Mouse (Mus musculus) lung, embryonic 14.5 days (tissue): ENCODE results near the gene Btbd9. TPM values are rescaled to one million over a fixed set of nuclear protein-coding genes. Genes with fewer than 3 reads are reported as not detected.

Experiments
- ATAC-seq: fragments of 200-750 bp; cut with Nextera tagmentation; 2 replicates; pipeline ENCODE4 v1.8.0; 2017; ENCODE audit warnings: mild to moderate bottlenecking, moderate TSS enrichment, moderate library complexity; ENCODE audit not compliant: insufficient read depth
- DNase-seq: peaks from one replicate; pipeline ENCODE4 v3.0.0-alpha.2; 2015
- H3K27ac ChIP-seq: fragments of 300-500 bp; sonication (generic); 2 replicates; pipeline ENCODE4 v1.5.1; 2014; ENCODE audit warnings: low read depth, mild to moderate bottlenecking, moderate library complexity
- H3K27me3 ChIP-seq: fragments of 300-500 bp; sonication (generic); 2 replicates; pipeline ENCODE4 v1.6.1; 2014; ENCODE audit warnings: low read length, control low read depth; ENCODE audit not compliant: insufficient read depth
- H3K36me3 ChIP-seq: fragments of 300-500 bp; sonication (generic); 2 replicates; pipeline ENCODE4 v1.6.1; 2014; ENCODE audit warnings: control low read depth; ENCODE audit not compliant: insufficient read depth
- H3K4me1 ChIP-seq: fragments of 300-500 bp; sonication (generic); 2 replicates; pipeline ENCODE4 v1.6.1; 2014; ENCODE audit warnings: antibody characterized with exemption, control low read depth; ENCODE audit not compliant: insufficient read depth
- H3K4me2 ChIP-seq: fragments of 300-500 bp; sonication (generic); 2 replicates; pipeline ENCODE4 v1.6.1; 2014; ENCODE audit warnings: mild to moderate bottlenecking
- H3K4me3 ChIP-seq: fragments of 300-500 bp; sonication (generic); 2 replicates; pipeline ENCODE4 v1.5.1; 2014; ENCODE audit warnings: low read depth, low read length
- H3K9ac ChIP-seq: fragments of 300-500 bp; sonication (generic); 2 replicates; pipeline ENCODE4 v1.6.1; 2014
- H3K9me3 ChIP-seq: fragments of 300-500 bp; sonication (generic); 2 replicates; pipeline ENCODE4 v1.6.1; 2016; ENCODE audit warnings: low read depth, low read length, control low read depth
- CTCF ChIP-seq: IDR thresholded peaks from 2 replicates; pipeline ENCODE4 v1.5.1; 2016; ENCODE audit warnings: antibody characterized with exemption, low read depth
- WGBS: fragments of 180-500 bp; shearing (Covaris S2); extraction: QIAGEN DNeasy Blood & Tissue Kit; methylation state at CpG from one replicate; pipeline ENCODE4 v1.1.7; 2014; 5-methylcytosine and 5-hydroxymethylcytosine counted together
- polyA plus RNA-seq: library from polyadenylated mRNA; unstranded; fragments of >200 nt; fragmentation: Nextera tagmentation; extraction: Ambion mirVana; gene quantifications from 2 replicates; pipeline ENCODE4 v1.2.1, GENCODE M21; 2014

The Btbd9 gene
- polyA plus RNA-seq, 1 experiment from 2014 or later: 51.8 TPM

GRCm38 (mm10) chr17:30182063-30182462 is 394.2 kb downstream of the Btbd9 start:
- WGBS: 53% methylated on average over 2 of the region's 2 CpGs
- DNase-seq: no peak
- no peak for TF ChIP-seq CTCF

GRCm38 (mm10) chr17:30181554-30181953 is 394.7 kb downstream of the Btbd9 start:
- Histone ChIP-seq H3K9ac (no peak overlapping the region), H3K9me3 (no peaks in the 10 kb centered on the region), H3K36me3 (peaks cover 8% of the 10 kb centered on the region; the same call in 1 of the 2 replicates), H3K4me2 (no peak overlapping the region), H3K27me3 (no peaks in the 10 kb centered on the region), H3K27ac (no peak overlapping the region), H3K4me1 (no peaks in the 10 kb centered on the region), H3K4me3 (no peak overlapping the region)
- no peak for DNase-seq
- WGBS: 71% methylated on average over 4 of the region's 4 CpGs
- no peak for ATAC-seq
- no peak for TF ChIP-seq CTCF

More at GRCm38 (mm10) chr17:30182063-30182462, 394.2 kb downstream of the Btbd9 start:
- Histone ChIP-seq H3K4me1 (0 out of 2 replicates have a peak, but pooled peaks cover 1% of the 10 kb centered on the region), H3K27ac (no peak overlapping the region), H3K9me3 (no peaks in the 10 kb centered on the region), H3K4me3 (no peak overlapping the region), H3K9ac (no peak overlapping the region), H3K36me3 (peaks cover 8% of the 10 kb centered on the region; the same call in 1 of the 2 replicates), H3K27me3 (no peaks in the 10 kb centered on the region), H3K4me2 (no peak overlapping the region)
- ATAC-seq: no peak

GRCm38 (mm10) chr17:30180197-30180596 is 396.1 kb downstream of the Btbd9 start:
- H3K27me3 ChIP-seq: no peaks in the 10 kb centered on the region
- 92% methylated on average over 6 of the region's 6 CpGs for WGBS
- ATAC-seq: no peak
- TF ChIP-seq CTCF: no peak
- no peak overlapping the region for H3K9ac ChIP-seq
- no peaks in the 10 kb centered on the region for H3K9me3 ChIP-seq
- H3K36me3 ChIP-seq: peaks cover 8% of the 10 kb centered on the region; the same call in 1 of the 2 replicates
- H3K4me2 ChIP-seq: no peak overlapping the region
- no peak overlapping the region for H3K4me3 ChIP-seq
- no peak overlapping the region for H3K27ac ChIP-seq
- no peaks in the 10 kb centered on the region for H3K4me1 ChIP-seq
- no peak for DNase-seq

- DNase-seq (no peak), ATAC-seq (no peak)
- no peak overlapping the region for H3K4me2 ChIP-seq
- no peak for TF ChIP-seq CTCF
- no peak overlapping the region for H3K27ac ChIP-seq
- WGBS: 94% methylated on average over 1 of the region's 1 CpGs
- no peak overlapping the region for H3K9ac ChIP-seq
- no peaks in the 10 kb centered on the region for H3K9me3 ChIP-seq
- no peak overlapping the region for H3K4me3 ChIP-seq
- H3K27me3 ChIP-seq: no peaks in the 10 kb centered on the region
- H3K4me1 ChIP-seq: no peaks in the 10 kb centered on the region
- H3K36me3 ChIP-seq: peaks cover 8% of the 10 kb centered on the region; the same call in 1 of the 2 replicates
Observed at GRCm38 (mm10) chr17:30178402-30178801, 397.9 kb downstream of the Btbd9 start.

GRCm38 (mm10) chr17:30177435-30177834 is 398.9 kb downstream of the Btbd9 start:
- Histone ChIP-seq H3K27me3 (no peaks in the 10 kb centered on the region), H3K4me3 (no peak overlapping the region), H3K9ac (no peak overlapping the region), H3K4me1 (no peaks in the 10 kb centered on the region), H3K9me3 (no peaks in the 10 kb centered on the region), H3K4me2 (no peak overlapping the region), H3K27ac (no peak overlapping the region), H3K36me3 (peaks cover 8% of the 10 kb centered on the region; the same call in 1 of the 2 replicates)
- ATAC-seq (no peak), DNase-seq (no peak)
- no peak for TF ChIP-seq CTCF
- 80% methylated on average over 4 of the region's 4 CpGs for WGBS

Other genes with a start within 250 kb of the Btbd9 start
- gene Dnah8, start 47.9 kb upstream of the Btbd9 start, polyA plus RNA-seq: 4.4 and 4.7 TPM in 2 replicates
- 234 and 238 TPM in 2 replicates for gene Glo1, start 50.4 kb upstream of the Btbd9 start, polyA plus RNA-seq